Mouse (Mus musculus) heart, postnatal 10 days (tissue): ENCODE measurements around the gene Mks1. TPM values are rescaled to one million over a fixed set of nuclear protein-coding genes. Genes with fewer than 3 reads are reported as not detected.
"Not testable (repeated sequence)": the region's sequence is repeated elsewhere in the genome, so short reads cannot be mapped to it uniquely, and the experiment has no call there.

Experiments used
- DNase-seq, 2 experiments: peaks; one replicate each; pipeline ENCODE4 v3.0.0; 2021
- intact Hi-C: fragments of 180-260 bp; cut with DNase I; formaldehyde crosslinking; loops from one replicate; pipeline ENCODE4 v1.15.1; 2025
- total RNA-seq, 2 experiments: library from RNA; stranded (reverse); gene quantifications; 2 replicates each; pipeline ENCODE4 v1.2.3; 2021

Mks1 gene
- 1 to 10 TPM; 3.3 to 3.9 TPM for total RNA-seq

DNA sequence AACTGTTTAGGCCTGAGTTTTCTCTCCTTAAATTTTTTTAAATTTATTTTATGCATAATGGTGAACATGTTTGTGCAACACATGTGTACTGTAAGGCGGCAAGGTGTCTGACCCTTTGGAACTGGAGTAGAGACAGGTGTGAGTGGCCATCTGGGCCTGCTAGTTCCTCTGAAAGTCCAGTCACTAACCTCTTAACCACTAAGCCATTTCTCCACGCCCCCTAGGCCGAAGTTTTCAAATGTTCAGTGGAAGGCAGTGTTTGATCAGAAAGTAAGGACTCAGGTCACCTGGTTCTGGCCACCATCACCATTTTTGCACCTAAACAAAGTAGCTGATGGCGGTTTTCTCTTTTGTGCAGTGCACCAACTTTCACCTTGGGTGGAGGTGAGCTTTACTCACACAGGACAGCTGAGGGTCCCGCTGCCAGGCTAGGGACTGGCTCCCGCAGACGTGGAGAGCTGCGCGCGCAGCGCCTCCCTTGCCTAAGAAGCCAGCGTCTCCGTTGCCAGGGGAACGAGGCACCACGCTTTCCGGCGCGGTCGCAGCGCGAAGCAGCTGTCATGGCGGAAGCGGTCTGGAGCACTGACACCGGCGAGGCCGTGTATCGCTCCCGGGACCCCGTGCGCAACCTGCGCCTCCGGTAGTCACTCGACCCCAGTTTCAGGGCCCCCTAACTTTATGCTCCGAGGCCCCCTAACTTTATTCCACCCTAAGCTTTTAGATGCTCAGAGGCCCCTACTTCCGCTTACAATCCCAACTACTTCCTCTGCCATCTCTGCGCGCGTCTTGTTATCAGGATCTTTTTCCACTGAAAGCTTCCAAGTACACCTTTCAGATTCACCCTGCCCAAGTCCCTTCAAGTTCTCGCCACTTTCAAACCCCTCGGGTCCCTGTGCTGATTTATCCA lies at the start of gene Mks1:
Gene Mks1, plus strand, starts transcription at position 526 of the 907 bp plus-strand sequence.
- intact Hi-C loops = no loop called here
- peak; percentile 93 to 94 for DNase-seq

DNA sequence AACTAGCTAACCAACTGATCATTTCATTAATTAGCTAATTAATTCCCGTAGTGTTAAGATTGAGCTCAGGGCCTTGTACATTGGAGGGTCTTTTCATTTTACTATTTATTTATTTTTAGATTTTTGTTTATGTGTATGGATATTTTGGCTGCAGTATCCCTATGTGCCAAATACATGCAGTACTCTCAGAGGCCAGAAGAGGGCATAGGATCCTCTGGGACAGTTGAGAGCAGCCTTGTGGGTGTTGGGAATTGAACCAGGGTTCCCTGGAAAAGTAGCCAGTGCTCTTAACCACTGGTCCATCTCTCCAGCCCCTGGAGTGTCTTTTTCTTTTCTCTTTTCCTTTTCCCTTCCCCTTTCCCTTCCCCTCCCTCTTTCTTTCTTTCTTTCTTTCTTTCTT lies 47.6 kb upstream of the Mks1 start:
- intact Hi-C loops = no loop called here
- DNase-seq = peak in 1 of 2 experiments; percentile 37

DNA sequence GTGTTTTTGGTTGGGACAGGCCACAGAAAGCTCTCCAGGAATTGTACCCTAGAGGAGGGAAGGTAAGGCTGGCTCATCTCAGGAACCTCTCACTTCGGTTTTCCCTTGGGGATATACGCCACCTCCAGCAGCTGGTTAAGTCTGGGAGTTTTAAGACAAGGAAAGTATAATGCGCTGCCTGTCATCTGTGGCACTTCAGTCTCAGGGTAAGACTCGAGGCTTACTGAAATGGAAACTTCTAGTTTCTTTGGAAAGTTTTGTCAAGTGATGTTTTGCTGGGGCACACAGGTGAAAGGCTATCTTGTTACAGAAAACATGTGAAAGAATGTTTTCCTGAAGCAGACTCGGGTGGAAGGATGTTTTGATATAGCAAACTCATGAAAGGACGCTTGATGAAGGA lies 45.6 kb upstream of the Mks1 start:
- intact Hi-C loops = no loop called here
- DNase-seq = no peak

DNA sequence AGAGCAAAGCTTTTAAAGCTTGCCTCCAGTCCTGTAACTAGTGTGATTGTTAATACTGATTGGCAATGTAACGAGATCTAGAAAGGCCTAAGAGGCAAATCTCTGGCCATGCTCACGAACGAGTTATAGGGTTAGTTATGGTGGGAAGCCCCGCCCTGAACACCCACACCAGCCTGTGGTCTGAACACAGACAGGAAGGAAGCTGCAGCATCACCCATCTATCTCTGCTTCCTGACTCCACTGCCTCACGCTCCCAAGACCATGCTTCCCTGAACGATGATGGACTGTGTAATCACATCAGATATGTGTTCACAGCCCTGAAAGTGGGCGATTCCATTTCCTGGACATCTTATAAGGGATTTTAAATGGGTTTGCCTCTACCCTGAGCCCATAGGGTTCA lies 44.8 kb upstream of the Mks1 start:
- intact Hi-C loops = no loop called here
- no peak for DNase-seq

DNA sequence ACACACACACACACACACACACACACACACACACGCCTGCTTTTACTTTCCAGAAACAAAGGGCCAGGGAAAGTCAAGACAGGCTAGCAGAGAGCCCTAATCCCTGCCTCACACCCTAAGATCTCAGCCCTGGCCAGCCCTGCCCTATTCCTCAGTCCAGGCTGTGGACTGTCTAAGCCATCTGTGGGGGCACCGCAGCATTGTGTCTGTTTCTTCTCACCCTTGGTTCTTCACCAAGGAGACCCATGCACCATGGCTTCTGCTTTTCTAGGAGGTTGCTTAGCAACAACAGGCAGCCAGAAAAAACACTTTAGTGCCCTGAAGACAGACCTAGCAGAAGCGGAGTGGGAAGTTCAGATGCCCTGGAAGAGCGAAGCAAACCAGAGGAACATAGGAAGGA lies 41.6 kb upstream of the Mks1 start:
- no peak for DNase-seq
- intact Hi-C loops = no loop called here

DNA sequence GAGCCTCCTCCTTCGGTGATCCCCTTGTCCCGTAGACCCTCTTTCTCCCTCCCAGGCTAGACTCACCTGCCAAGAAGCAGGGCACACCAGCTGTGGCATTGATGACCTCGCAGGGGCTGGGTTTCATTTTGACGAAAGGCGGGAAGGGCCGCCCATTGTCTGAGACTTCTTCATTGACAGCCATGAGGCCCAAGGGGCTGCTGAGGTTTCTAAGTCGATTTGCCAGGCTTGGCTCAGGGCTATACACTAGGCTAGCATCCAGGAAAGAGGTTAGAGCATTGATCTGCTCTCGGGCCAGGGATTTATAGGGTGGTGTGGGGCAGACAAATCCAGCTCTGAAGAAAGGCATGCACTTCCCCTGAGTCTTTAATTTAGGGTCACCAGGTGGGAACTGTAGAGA lies 38.2 kb upstream of the Mks1 start:
- intact Hi-C loops = no loop called here
- no peak for DNase-seq

DNA sequence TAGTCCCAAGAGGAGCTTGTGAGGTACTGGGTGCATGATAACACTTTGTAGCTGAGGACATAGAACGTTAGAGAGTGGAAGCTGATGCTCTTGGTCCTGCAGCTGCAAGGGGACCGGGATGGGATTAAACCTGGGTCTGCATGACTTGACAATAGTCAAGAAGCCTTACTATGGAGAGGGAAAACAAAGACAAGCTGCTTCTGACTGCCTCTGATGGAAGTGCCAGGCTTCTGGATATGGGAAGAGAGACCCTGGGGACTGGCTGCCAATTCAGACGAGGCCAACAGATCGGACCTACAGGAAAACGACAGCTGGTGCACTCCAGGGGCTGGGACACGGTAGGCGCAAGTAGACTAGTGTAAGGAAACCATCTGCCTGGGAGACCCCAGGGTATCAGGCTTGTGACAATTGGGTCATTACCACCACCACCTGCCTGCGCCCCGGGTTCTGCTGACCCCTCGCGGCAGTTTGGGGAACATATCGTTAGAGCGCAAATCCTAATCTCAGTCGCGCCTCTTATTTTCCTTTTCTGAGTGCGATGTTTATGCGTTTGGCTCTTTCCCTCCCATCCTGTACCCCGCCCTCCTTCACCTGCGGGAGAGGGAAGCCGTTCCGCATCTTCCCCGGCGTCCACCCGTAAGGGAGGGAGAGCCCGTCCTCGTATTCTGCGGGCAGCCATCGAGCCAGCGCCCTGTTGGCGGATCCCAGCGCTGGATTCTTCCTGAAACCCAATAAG lies 36.1 kb upstream of the Mks1 start:
- intact Hi-C loops = loop anchor here (2.0 kb wide), 1 partner anchor 154 kb away; the partner anchor contains the start of gene Rnf43
- DNase-seq = peak; percentile 18 to 49

DNA sequence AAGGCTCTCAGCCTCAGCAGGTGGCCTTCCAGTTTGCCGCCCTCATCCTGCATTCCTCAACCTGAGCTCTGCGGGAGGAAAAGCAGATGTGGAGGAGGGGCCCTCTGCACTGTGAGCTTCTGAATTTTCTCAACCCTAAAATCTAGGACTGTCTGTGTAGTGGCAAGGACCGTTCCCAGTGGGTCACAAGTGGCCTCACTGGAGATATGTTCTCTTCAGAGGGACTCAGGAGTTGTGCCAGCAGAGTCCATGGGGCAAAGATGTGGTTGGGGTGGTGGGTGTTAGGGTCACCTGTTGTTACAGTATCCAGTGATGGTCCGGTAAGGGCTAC lies 35.6 kb upstream of the Mks1 start:
- no peak for DNase-seq
- intact Hi-C loops = loop anchor here (2.0 kb wide), 1 partner anchor 155 kb away; the partner anchor contains the start of gene Rnf43

DNA sequence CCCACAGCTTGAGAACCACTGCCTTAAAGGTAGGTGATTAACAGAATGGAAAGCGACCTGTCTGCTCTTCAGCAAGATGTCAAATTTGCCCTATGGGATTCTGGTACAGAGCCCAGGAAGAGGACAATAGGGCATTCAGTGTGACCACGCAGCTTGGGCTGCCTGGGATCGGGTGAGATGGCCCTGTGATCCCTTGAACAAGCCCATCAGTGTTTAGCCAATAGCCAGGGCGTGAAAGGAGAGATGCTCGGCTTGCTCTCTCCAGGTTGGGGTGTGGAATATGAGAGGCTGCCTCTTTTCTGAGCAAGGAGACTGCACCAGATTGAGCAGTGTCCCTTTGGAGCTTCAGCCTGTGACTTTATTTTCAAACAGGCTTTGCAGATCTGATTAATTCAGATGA lies 31.5 kb upstream of the Mks1 start:
- intact Hi-C loops = no loop called here
- no peak for DNase-seq

DNA sequence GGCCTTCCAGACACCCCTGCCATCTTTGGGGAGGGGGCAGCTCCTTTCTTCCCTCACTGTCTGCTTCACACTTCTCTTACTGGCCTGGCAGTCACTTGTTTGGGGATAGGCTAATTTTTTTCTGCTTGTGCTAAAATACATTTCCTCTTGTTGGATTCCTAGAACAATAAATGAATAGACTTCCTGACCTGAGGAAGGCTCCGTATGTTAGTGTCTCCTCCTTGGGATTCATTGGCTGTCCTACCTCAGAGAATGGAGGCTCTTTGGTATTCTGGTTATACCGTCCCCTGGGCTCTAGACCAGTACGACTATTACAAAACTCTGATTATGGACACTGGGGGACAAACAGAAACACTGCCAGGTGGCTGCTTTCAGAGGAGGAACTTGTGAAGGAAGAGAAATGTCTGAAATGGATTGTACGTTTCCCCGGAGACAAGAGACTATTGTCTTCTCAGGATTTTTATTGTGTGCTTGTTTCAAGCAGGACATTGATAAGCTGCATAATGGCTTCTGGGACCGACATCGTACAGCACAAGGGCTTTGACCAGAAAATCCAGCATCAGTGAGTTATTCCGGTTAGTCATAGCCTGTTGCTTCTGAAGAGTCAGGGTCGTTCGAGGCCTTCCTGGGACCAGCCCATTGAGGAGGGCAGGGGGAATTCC lies 24.6 kb upstream of the Mks1 start, which contains the start of gene Lpo:
Gene Lpo, minus strand, starts transcription at position 51 of the 662 bp plus-strand sequence.
- intact Hi-C loops = no loop called here
- no peak for DNase-seq

DNA sequence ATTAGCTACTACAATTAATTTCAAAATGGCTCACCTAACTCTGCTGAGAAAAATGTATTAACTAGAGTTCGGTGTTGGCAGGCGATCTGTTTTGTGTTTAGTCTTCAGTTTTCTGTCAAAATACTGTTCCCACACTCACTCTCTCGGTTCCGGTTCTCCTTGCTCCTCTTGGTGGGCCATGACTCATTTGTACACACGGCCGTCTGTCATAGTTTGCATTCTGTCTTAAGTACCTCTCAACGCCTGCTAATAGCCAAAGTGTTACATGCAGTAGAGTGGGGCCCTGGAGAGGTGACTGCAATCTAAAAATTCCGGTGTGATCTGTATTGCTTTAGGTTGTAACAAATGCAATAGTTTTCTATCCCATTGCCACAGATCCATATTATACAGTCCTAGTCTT lies 12.3 kb upstream of the Mks1 start:
- DNase-seq = peak; percentile 30 to 34
- intact Hi-C loops = no loop called here

DNA sequence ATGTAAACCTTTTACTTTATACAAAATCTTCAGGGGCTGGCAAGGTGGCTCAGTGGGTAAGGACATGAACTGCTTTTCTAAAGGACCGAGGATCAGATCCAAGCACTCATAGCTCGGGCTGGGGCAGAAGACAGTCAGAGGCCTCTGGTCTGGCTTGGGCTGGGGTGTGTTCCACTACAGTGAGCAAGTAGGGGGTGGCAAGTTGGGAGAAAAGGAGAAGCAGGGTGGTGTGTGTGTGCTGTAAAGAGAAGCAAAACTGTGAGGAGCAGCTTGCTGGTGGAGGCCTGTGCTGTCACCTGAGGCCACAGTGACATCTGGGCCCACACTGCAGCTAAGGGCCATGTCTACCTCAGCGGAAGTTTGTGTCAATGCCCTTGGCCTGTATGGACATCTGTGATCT lies 11.6 kb upstream of the Mks1 start:
- no peak for DNase-seq
- intact Hi-C loops = no loop called here

DNA sequence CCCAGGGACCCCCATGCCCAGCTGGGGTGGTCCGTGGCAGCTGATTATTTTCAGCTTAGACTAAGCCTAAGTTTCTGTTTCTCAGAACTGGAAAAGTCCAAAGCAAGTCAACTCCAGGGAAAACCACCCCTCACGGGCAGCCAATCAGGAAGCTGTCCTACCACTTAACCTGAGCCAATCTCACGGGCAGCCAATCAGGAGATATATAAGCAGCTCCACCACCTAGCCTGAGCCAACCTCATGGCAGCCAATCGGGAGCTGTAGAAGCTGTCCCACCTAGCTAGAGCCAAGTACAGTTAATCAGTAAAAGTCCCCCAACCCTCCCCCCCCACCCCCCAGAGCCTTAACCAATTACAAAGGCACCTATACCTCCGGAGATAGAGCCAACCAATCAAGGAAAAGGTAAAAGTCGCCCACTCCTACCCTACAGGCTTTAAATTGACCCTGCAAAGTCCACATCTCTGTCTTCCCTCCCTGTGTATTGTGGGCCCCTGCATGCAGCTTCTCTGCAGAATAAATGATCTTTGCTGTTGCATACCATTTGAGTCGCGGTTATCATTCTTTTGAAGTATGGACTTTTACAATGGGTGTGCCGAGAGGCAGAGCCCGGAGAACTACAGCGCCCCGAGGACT lies 5.9 kb upstream of the Mks1 start:
- no peak for DNase-seq
- intact Hi-C loops = no loop called here

DNA sequence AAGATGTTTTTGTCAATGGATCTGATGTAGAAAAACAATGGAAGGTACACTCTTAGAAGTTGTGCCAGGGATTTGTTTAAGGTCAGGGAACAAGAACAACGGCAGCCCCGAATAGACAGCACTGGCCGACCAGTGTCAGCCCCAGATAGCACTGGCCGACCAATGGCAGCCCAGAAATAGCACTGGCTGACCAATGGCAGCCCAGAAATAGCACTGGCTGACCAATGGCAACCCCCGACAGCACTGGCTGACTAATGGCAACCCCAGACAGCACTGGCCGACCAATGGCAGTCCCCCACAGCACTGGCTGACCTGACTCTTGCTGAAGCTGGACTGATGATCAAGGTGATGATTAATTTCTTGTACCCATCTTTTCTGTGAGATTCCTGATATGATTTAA lies 5.1 kb upstream of the Mks1 start:
- DNase-seq = no peak
- intact Hi-C loops = no loop called here

DNA sequence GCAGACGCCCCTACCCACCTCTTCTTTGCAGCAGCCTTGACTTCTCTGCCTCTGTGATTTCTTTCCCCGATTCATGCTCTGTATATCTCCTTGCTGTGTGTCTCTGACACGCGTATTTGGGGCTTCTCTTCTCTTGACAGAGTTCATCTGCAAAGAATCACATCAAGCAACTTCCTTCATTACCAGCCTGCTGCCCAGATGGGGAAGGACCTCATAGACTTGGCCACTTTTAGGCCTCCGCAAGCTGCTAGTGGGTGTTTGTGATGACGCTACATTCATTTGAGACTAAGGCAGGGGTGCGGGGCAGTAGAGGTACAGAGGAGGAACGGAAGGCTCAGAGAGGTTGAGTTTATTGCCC lies 561 bp downstream of the Mks1 start:
- intact Hi-C loops = no loop called here
- peak in 1 of 2 experiments; percentile 30 for DNase-seq

DNA sequence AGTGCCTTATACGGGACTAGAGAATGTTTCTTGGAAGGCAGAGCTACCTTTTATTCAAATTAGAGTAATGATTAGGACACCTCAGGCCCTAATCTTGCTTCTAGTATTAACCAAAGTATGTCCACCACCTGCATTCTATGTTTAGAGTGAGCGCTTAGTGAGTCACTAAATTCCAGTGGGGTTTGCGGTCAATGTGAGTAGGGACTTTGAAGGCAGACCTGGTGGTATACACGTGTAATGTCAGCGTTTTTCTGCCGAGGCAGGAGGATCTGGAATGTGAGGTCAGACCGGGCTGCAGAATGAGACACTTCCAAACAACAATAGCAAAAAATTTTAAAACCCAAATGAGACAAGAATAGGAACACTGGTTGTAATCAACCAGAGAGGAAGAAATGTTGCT lies 1.5 kb downstream of the Mks1 start:
- intact Hi-C loops = no loop called here
- DNase-seq = no peak

DNA sequence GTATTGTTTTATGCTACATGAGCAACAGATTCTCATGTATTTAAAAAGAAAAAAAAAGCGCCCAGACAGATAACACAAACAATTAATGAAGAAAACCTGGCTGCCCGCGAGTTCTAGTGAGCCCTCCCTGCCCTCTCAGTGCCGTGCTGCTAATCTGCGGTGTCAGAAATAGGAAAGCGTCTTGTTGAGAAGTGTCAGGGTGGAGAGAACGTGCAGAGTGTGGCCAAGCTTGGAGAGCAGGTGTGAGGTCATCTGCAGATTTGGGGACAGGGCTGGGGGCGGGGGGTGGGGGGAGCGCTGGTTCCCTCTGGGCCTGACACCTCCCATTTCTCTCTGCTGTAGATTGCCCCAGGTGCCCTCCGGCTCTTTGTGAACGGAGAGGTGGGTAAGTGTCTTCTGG lies 6.3 kb downstream of the Mks1 start:
- peak in 1 of 2 experiments; percentile 16 for DNase-seq
- intact Hi-C loops = no loop called here

DNA sequence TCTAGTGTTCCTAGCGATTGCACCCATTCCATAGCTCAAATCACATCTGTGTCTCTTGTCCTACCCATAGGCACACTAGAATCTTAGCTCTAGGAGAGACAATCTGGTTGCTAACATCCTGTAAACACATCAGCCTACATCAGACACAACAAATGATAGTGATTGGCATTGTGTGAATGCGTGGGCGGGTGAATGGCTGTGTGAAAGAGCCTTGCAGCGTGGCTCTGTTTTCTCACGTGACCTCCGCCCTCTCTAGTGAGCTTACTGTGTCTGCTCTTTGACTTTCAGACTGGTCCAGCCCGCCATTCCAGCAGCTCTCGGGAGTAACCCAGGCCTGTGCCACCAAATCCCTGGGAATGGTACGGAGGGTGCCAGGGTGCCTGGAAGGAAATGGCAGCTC lies 7.4 kb downstream of the Mks1 start:
- intact Hi-C loops = no loop called here
- DNase-seq = no peak

DNA sequence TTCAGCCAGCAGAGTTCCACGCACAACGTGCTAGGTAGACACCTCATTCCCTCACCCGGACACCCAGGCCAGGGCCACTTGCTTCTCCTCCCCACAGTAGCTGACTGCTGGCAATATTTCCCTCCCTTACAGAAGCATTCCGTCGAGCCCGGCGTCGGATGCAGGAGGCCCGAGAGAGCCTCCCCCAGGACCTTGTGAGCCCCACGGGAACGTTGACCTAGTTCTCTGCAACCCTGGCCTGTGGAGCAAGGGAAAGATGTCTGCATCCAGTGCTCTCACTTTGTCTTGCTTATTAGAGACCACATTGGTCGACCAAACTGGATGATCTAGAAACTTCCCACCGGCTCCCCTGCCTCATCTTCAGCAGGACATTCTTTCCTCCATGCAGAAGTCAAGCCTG lies 9.8 kb downstream of the Mks1 start:
- DNase-seq = peak in 1 of 2 experiments; percentile 18
- intact Hi-C loops = no loop called here

DNA sequence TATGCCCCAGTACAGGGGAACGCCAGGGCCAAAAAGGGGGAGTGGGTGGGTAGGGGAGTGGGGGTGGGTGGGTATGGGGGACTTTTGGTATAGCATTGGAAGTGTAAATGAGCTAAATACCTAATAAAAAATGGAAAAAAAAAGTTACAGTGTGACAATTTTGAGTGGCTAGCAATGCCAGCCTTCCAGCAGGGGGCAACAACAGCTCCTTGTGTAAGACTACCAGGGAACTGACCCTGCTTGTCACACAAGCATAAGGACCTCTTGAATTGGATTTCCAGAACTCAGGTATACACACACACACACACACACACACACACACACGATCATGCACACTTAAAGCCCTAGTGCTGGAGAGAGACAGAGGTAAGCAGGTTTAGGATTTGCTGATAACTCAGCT lies 13.9 kb downstream of the Mks1 start:
- DNase-seq, intact Hi-C loops: not testable (repeated sequence)

DNA sequence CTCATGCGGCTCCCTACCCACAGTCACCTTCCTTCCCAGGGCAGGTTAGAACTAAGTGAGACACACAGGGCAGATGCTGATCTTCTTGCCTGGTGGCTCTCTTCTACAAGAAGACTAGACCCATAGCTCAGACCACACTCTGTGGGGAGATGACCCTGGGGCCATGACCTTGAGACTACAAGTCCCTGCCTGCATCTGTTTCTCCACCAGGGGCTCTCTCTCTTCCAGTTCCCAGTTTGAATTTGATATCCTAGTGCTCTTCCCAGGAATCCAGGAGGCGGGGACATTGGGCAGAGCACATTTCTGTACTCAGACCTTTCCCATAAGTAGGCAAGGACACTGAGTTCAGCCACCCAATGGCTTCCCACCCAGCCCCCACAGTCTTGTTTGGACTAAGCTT lies 17.1 kb downstream of the Mks1 start:
- no peak for DNase-seq
- intact Hi-C loops = no loop called here
